Mouse (Mus musculus): ENCODE results near the gene Rab44. TPM values are rescaled to one million over a fixed set of nuclear protein-coding genes. Genes with fewer than 3 reads are reported as not detected.

Rab44 gene
- polyA plus RNA-seq, 1 experiment from 2014 or later, result 0.26 TPM

- Histone ChIP-seq H3K9ac (replicated peaks; ENCODE audit: low read length) (no peak overlapping the region), H3K4me1 (ENCODE audit: insufficient read depth, low read length) (no peaks in the 10 kb centered on the region), H3K9me3 (ENCODE audit: low read length) (no peaks in the 10 kb centered on the region; the same call in 1 of the 2 replicates), H3K27ac (ENCODE audit: low read length) (no peak overlapping the region), H3K4me3 (ENCODE audit: low read length) (no peak overlapping the region), H3K4me2 (replicated peaks; ENCODE audit: low read depth, low read length) (no peak overlapping the region), H3K36me3 (ENCODE audit: insufficient read depth, low read length) (no peaks in the 10 kb centered on the region), H3K27me3 (ENCODE audit: insufficient read depth, low read length) (no peaks in the 10 kb centered on the region)
- 85% methylated on average over 6 of the region's 6 CpGs for WGBS
- no peak for ATAC-seq (ENCODE audit: low FRiP score, low TSS enrichment)
Measured at GRCm38 (mm10) chr17:29147773-29148172, 33.8 kb downstream of the Rab44 start.

DNA sequence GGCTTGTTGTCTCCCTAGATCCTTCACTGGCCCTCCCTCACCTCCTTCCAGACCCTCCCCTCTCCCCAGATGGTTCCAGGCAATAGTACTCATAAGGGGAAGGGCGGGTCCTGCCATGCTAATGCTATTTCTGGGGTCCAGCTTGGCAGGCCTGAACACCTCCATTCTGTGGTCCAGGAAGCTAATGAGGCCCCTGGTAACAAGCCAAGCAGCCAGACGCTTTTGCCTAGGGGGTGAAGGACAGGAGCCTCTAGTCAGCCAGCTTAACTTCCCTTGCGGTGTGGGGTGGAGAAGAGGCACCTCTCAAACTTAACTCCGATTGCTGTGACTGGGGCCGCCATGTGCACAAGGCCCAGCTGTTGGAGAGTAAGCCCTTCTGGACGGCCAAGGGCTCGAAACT is 35.8 kb downstream of the Rab44 start:
- Histone ChIP-seq H3K27me3 (ENCODE audit: insufficient read depth, low read length) (no peaks in the 10 kb centered on the region), H3K9me3 (ENCODE audit: low read length) (no peaks in the 10 kb centered on the region; the same call in 1 of the 2 replicates), H3K4me2 (replicated peaks; ENCODE audit: low read depth, low read length) (no peak overlapping the region), H3K4me1 (ENCODE audit: insufficient read depth, low read length) (no peaks in the 10 kb centered on the region), H3K9ac (replicated peaks; ENCODE audit: low read length) (no peak overlapping the region), H3K4me3 (ENCODE audit: low read length) (no peak overlapping the region), H3K36me3 (ENCODE audit: insufficient read depth, low read length) (no peaks in the 10 kb centered on the region), H3K27ac (ENCODE audit: low read length) (no peak overlapping the region)
- 70% methylated on average over 7 of the region's 7 CpGs for WGBS
- no peak for ATAC-seq (ENCODE audit: low FRiP score, low TSS enrichment)

DNA sequence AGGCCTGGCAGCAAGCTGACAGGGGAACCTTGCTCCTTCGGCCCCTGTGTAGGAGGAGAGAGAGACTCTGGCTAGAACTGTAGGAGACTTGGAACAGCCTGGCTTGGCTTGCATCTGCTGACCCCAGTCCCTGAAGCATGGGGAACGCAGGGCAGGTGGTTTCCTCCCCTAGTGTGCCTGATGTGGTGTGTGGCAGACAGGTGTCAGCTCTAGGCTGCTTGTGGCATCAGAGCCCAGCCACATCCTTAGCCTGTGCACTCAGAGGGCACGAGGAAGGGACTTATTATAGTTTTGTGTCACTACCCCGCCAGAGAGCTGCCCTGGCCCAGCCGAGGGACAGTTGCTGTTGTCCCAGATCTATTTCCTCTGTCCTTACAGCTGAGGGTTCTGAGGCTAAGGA is 38.6 kb downstream of the Rab44 start:
- H3K9ac ChIP-seq (replicated peaks; ENCODE audit: low read length), result no peak overlapping the region
- no peak overlapping the region for H3K4me3 ChIP-seq (ENCODE audit: low read length)
- H3K27ac ChIP-seq (ENCODE audit: low read length), result no peak overlapping the region
- H3K4me1 ChIP-seq (ENCODE audit: insufficient read depth, low read length), result no peaks in the 10 kb centered on the region
- no peak overlapping the region for H3K4me2 ChIP-seq (replicated peaks; ENCODE audit: low read depth, low read length)
- WGBS, result 53% methylated on average over 5 of the region's 5 CpGs
- ATAC-seq (ENCODE audit: low FRiP score, low TSS enrichment), result no peak
- H3K27me3 ChIP-seq (ENCODE audit: insufficient read depth, low read length), result no peaks in the 10 kb centered on the region
- no peaks in the 10 kb centered on the region for H3K9me3 ChIP-seq (ENCODE audit: low read length)
- no peaks in the 10 kb centered on the region for H3K36me3 ChIP-seq (ENCODE audit: insufficient read depth, low read length)

DNA sequence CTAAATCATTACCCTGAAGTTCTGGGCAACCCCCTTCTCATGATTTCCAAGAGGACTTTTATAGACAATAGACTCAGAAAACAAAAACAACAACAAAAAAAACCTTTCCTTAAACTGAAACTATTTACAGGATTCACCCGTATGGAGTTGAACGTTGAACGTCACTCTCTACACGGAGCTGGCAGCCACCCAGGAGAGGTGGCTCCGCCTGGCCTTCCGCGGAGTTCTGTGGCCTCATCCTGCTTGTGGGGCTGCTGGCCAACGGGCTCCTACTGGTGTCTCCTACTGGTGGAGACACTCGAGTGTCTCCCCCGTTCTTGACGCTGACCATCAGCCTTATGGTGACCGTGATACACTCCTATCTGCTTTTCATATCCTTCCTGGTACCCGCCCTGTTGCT is 40.3 kb downstream of the Rab44 start:
- H3K27ac ChIP-seq (ENCODE audit: low read length), result no peak overlapping the region
- no peaks in the 10 kb centered on the region for H3K4me1 ChIP-seq (ENCODE audit: insufficient read depth, low read length)
- H3K9me3 ChIP-seq (ENCODE audit: low read length), result no peaks in the 10 kb centered on the region
- WGBS, result 79% methylated on average over 13 of the region's 13 CpGs
- no peaks in the 10 kb centered on the region for H3K27me3 ChIP-seq (ENCODE audit: insufficient read depth, low read length)
- no peak overlapping the region for H3K4me2 ChIP-seq (replicated peaks; ENCODE audit: low read depth, low read length)
- no peak overlapping the region for H3K4me3 ChIP-seq (ENCODE audit: low read length)
- ATAC-seq (ENCODE audit: low FRiP score, low TSS enrichment), result no peak
- no peak overlapping the region for H3K9ac ChIP-seq (replicated peaks; ENCODE audit: low read length)
- H3K36me3 ChIP-seq (ENCODE audit: insufficient read depth, low read length), result no peaks in the 10 kb centered on the region

DNA sequence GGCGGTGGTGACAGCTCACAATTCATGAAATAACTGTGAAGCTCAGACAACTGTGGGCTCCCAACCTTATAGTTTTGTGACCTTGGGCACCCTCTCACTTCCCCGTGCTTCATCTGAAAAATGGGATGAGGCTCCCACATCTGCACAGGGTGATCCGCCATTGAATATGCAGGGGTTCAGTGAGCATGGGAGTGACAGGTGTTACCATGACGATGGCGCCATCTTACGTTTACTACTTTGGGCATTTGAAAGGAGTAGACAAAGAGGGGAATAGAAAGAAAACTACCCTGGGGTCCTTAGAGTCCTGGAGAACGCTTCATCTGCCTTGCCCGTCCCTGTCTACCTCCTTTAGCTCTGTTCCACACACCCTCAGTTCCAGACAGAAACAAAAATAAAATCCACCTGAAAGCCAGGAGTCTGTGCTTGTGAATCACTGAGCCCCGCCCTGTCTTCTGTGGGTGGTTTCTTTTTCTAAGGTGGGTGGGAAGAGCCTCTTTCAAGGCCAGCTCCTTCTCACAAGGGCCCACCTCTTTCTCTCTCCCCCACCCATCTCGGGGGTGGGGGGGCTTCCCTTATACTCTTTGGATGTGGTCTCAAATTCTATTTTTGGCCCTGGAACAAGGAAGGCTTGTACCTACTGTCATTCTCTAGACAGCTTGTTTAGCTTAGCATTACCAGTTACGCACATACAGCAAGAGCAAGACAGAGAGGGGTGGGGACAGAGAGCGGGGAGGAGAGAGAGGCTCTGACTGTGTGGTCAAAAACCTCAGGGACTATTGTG is 41.6 kb downstream of the Rab44 start:
- Histone ChIP-seq H3K9me3 (ENCODE audit: low read length) (no peaks in the 10 kb centered on the region), H3K4me2 (replicated peaks; ENCODE audit: low read depth, low read length) (no peak overlapping the region), H3K4me3 (ENCODE audit: low read length) (no peak overlapping the region), H3K4me1 (ENCODE audit: insufficient read depth, low read length) (no peaks in the 10 kb centered on the region), H3K27me3 (ENCODE audit: insufficient read depth, low read length) (no peaks in the 10 kb centered on the region), H3K9ac (replicated peaks; ENCODE audit: low read length) (no peak overlapping the region), H3K27ac (ENCODE audit: low read length) (no peak overlapping the region), H3K36me3 (ENCODE audit: insufficient read depth, low read length) (no peaks in the 10 kb centered on the region)
- no peak for ATAC-seq (ENCODE audit: low FRiP score, low TSS enrichment)
- WGBS, result 74% methylated on average over 12 of the region's 12 CpGs

GRCm38 (mm10) chr17:29156396-29156795 is 42.5 kb downstream of the Rab44 start:
- H3K36me3 ChIP-seq (ENCODE audit: insufficient read depth, low read length), result no peaks in the 10 kb centered on the region
- no peaks in the 10 kb centered on the region for H3K27me3 ChIP-seq (ENCODE audit: insufficient read depth, low read length)
- no peak overlapping the region for H3K4me3 ChIP-seq (ENCODE audit: low read length)
- H3K27ac ChIP-seq (ENCODE audit: low read length), result no peak overlapping the region
- no peak for ATAC-seq (ENCODE audit: low FRiP score, low TSS enrichment)
- H3K9me3 ChIP-seq (ENCODE audit: low read length), result peaks cover 5% of the 10 kb centered on the region; the same call in 1 of the 2 replicates
- H3K4me2 ChIP-seq (replicated peaks; ENCODE audit: low read depth, low read length), result no peak overlapping the region
- H3K4me1 ChIP-seq (ENCODE audit: insufficient read depth, low read length), result no peaks in the 10 kb centered on the region
- H3K9ac ChIP-seq (replicated peaks; ENCODE audit: low read length), result no peak overlapping the region
- 77% methylated on average over 16 of the region's 16 CpGs for WGBS

DNA sequence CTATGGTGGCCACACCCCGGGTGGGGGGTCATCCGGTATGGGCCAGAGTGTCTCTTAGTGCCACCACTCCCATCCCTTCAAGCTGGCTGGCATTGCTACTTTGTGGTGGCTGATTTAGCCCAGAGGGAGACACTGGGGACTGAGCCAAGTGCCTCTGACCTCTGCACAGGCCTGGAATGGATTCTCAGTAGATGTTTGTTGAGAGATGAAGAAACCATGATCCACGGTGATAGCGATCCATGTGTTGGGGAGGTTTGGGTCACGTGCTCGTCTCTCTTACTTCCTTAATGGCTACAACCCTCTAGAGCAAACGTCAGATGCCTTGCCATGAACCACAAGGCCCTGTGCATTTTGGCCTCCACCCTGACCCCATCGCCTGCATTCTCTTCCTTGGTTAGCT is 42.9 kb downstream of the Rab44 start:
- Histone ChIP-seq H3K27me3 (ENCODE audit: insufficient read depth, low read length) (no peaks in the 10 kb centered on the region), H3K4me1 (ENCODE audit: insufficient read depth, low read length) (no peaks in the 10 kb centered on the region), H3K4me2 (replicated peaks; ENCODE audit: low read depth, low read length) (no peak overlapping the region), H3K9me3 (ENCODE audit: low read length) (peaks cover 10% of the 10 kb centered on the region; the same call in 1 of the 2 replicates), H3K4me3 (ENCODE audit: low read length) (no peak overlapping the region), H3K27ac (ENCODE audit: low read length) (no peak overlapping the region), H3K9ac (replicated peaks; ENCODE audit: low read length) (no peak overlapping the region), H3K36me3 (ENCODE audit: insufficient read depth, low read length) (no peaks in the 10 kb centered on the region)
- WGBS, result 79% methylated on average over 8 of the region's 8 CpGs
- ATAC-seq (ENCODE audit: low FRiP score, low TSS enrichment), result no peak

DNA sequence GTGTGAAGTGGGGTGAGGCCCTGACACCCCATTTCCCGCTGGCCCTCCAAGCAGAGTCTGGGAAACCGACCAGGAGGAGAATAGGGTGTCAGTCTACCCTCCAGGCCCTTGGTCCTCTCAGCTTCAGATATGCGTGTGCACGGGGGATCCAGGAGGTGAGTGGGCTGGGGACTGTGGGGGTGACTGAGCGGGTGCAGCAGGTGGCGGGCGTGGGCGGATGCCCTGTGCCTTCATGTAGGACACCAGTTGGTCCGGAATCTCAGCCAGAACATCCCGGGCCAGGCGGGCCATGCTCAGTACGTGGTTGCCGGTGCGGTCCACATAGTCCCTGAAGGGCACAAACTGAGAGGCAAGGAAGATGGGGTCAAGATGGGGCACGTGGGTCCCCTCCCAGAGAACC is 45.0 kb downstream of the Rab44 start:
- WGBS, result 94% methylated on average over 15 of the region's 15 CpGs
- no peak for ATAC-seq (ENCODE audit: low FRiP score, low TSS enrichment)

DNA sequence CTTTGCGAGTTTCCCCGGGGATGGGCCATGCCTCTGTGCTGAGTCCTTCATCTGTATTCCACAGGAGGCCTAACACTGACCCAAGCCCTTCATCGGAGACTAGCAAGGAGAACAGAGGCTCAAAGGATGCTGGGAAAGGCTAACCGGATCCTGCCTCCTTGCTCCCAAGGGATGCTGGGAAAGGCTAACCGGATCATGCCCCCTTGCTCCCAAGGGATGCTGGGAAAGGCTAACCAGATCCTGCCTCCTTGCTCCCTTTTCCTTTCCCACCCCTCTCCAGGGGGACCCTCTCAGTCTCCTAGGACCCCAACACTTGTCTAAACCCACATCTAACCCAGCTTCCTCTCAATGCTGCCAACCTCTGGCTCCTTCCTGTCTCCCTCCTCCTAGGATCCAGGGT is 45.4 kb downstream of the Rab44 start:
- no peak overlapping the region for H3K4me2 ChIP-seq (replicated peaks; ENCODE audit: low read depth, low read length)
- no peaks in the 10 kb centered on the region for H3K36me3 ChIP-seq (ENCODE audit: insufficient read depth, low read length)
- no peak overlapping the region for H3K9ac ChIP-seq (replicated peaks; ENCODE audit: low read length)
- ATAC-seq (ENCODE audit: low FRiP score, low TSS enrichment), result no peak
- no peak overlapping the region for H3K4me3 ChIP-seq (ENCODE audit: low read length)
- no peak overlapping the region for H3K27ac ChIP-seq (ENCODE audit: low read length)
- H3K9me3 ChIP-seq (ENCODE audit: low read length), result peaks cover 11% of the 10 kb centered on the region; the same call in 1 of the 2 replicates
- H3K4me1 ChIP-seq (ENCODE audit: insufficient read depth, low read length), result peaks cover 3% of the 10 kb centered on the region
- WGBS, result 87% methylated on average over 5 of the region's 5 CpGs
- H3K27me3 ChIP-seq (ENCODE audit: insufficient read depth, low read length), result no peaks in the 10 kb centered on the region

More for the DNA sequence above, 45.0 kb downstream of the Rab44 start:
- H3K9me3 ChIP-seq (ENCODE audit: low read length), result peaks cover 11% of the 10 kb centered on the region; the same call in 1 of the 2 replicates
- H3K4me1 ChIP-seq (ENCODE audit: insufficient read depth, low read length), result no peaks in the 10 kb centered on the region
- H3K27ac ChIP-seq (ENCODE audit: low read length), result no peak overlapping the region
- H3K4me2 ChIP-seq (replicated peaks; ENCODE audit: low read depth, low read length), result no peak overlapping the region
- H3K36me3 ChIP-seq (ENCODE audit: insufficient read depth, low read length), result no peaks in the 10 kb centered on the region
- no peak overlapping the region for H3K9ac ChIP-seq (replicated peaks; ENCODE audit: low read length)
- H3K4me3 ChIP-seq (ENCODE audit: low read length), result no peak overlapping the region
- H3K27me3 ChIP-seq (ENCODE audit: insufficient read depth, low read length), result no peaks in the 10 kb centered on the region

GRCm38 (mm10) chr17:29159743-29160455 is 46.0 kb downstream of the Rab44 start:
- H3K9me3 ChIP-seq (ENCODE audit: low read length), result peaks cover 11% of the 10 kb centered on the region; the same call in 1 of the 2 replicates
- ATAC-seq (ENCODE audit: low FRiP score, low TSS enrichment), result no peak
- no peak overlapping the region for H3K4me2 ChIP-seq (replicated peaks; ENCODE audit: low read depth, low read length)
- no peak overlapping the region for H3K27ac ChIP-seq (ENCODE audit: low read length)
- H3K4me3 ChIP-seq (ENCODE audit: low read length), result no peak overlapping the region
- no peak overlapping the region for H3K9ac ChIP-seq (replicated peaks; ENCODE audit: low read length)
- H3K4me1 ChIP-seq (ENCODE audit: insufficient read depth, low read length), result peaks cover 9% of the 10 kb centered on the region
- no peaks in the 10 kb centered on the region for H3K36me3 ChIP-seq (ENCODE audit: insufficient read depth, low read length)
- WGBS, result 85% methylated on average over 16 of the region's 16 CpGs
- H3K27me3 ChIP-seq (ENCODE audit: insufficient read depth, low read length), result no peaks in the 10 kb centered on the region
